Mouse (Mus musculus) ES-E14 (cell line): ENCODE results near the gene Gng13.

Experiments used
- CHD2 ChIP-seq: IDR thresholded peaks from 2 replicates; pipeline ENCODE4 v1.6.1; 2014; ENCODE audit warnings: mild to moderate bottlenecking, low read depth, low read length, inconsistent platforms
- HCFC1 ChIP-seq: IDR thresholded peaks from 2 replicates; pipeline ENCODE4 v1.6.1; 2012; ENCODE audit warnings: low read length, inconsistent platforms, borderline replicate concordance; ENCODE audit not compliant: insufficient read depth
- ZC3H11A ChIP-seq: IDR thresholded peaks from 2 replicates; pipeline ENCODE4 v1.6.1; 2012; ENCODE audit warnings: low read depth, mild to moderate bottlenecking, inconsistent platforms, low read length, borderline replicate concordance
- ZNF384 ChIP-seq: IDR thresholded peaks from 2 replicates; pipeline ENCODE4 v1.6.1; 2012; ENCODE audit warnings: low read depth, low read length, inconsistent platforms

- TF ChIP-seq ZC3H11A (no peak), ZNF384 (no peak), CHD2 (no peak), HCFC1 (no peak)
Observed at GRCm38 (mm10) chr17:25735246-25735645, 18.3 kb downstream of the Gng13 start.
